Mouse (Mus musculus) cerebellum, adult 2 months (tissue): Measurements from ENCODE around the gene Cfap43.

Experiments used
- CTCF ChIP-seq: fragments of 200-500 bp; IDR thresholded peaks from 2 replicates; pipeline ENCODE4 v1.5.1; 2011; ENCODE audit warnings: low read depth, mild to moderate bottlenecking, control low read depth, low read length, moderate library complexity, borderline replicate concordance; ENCODE audit not compliant: insufficient read depth
- POLR2A ChIP-seq: fragments of 200-500 bp; IDR thresholded peaks from 2 replicates; pipeline ENCODE4 v1.6.1; 2011; ENCODE audit warnings: low read length, control low read depth, borderline replicate concordance; ENCODE audit not compliant: insufficient read depth

- TF ChIP-seq CTCF, result no peak
- TF ChIP-seq POLR2A, result no peak
Observed at GRCm38 (mm10) chr19:47780972-47781371, 138.1 kb downstream of the Cfap43 start.
